Mouse (Mus musculus): ENCODE measurements around the gene Fat1. TPM values are rescaled to one million over a fixed set of nuclear protein-coding genes. Genes with fewer than 3 reads are reported as not detected.

Gene Fat1
- 0.05 TPM in 1 of 2 replicates, not detected in the other for total RNA-seq (2017)

GRCm38 (mm10) chr8:44934850-44935497 is at the start of gene Fat1:
Gene Fat1 (plus strand): TSS chr8:44935447.
- peak; percentile 19 for ATAC-seq (replicated peaks; ENCODE audit: low read depth, poor library complexity, severe bottlenecking)

- ATAC-seq (replicated peaks; ENCODE audit: low read depth, poor library complexity, severe bottlenecking), result no peak
These were observed 40.6 kb upstream of the Fat1 start for GRCm38 (mm10) chr8:44894626-44895025.

- ATAC-seq (replicated peaks; ENCODE audit: low read depth, poor library complexity, severe bottlenecking), result no peak
These were observed 35.7 kb upstream of the Fat1 start for GRCm38 (mm10) chr8:44899575-44899991.

- ATAC-seq (replicated peaks; ENCODE audit: low read depth, poor library complexity, severe bottlenecking), result no peak
These were observed 23.9 kb upstream of the Fat1 start for GRCm38 (mm10) chr8:44911126-44911903.

- no peak for ATAC-seq (replicated peaks; ENCODE audit: low read depth, poor library complexity, severe bottlenecking)
These were observed 15.7 kb upstream of the Fat1 start for GRCm38 (mm10) chr8:44919487-44920082.

- no peak for ATAC-seq (replicated peaks; ENCODE audit: low read depth, poor library complexity, severe bottlenecking)
These were observed 14.7 kb upstream of the Fat1 start for GRCm38 (mm10) chr8:44920379-44921032.

- no peak for ATAC-seq (replicated peaks; ENCODE audit: low read depth, poor library complexity, severe bottlenecking)
These were observed 10.3 kb upstream of the Fat1 start for GRCm38 (mm10) chr8:44924995-44925394.

GRCm38 (mm10) chr8:44930058-44930457 is 5.2 kb upstream of the Fat1 start:
- no peak for ATAC-seq (replicated peaks; ENCODE audit: low read depth, poor library complexity, severe bottlenecking)

GRCm38 (mm10) chr8:44932546-44933342 is 2.5 kb upstream of the Fat1 start:
- no peak for ATAC-seq (replicated peaks; ENCODE audit: low read depth, poor library complexity, severe bottlenecking)

- no peak for ATAC-seq (replicated peaks; ENCODE audit: low read depth, poor library complexity, severe bottlenecking)
These were observed 1.8 kb upstream of the Fat1 start for GRCm38 (mm10) chr8:44933478-44933877.

- ATAC-seq (replicated peaks; ENCODE audit: low read depth, poor library complexity, severe bottlenecking), result no peak
These were observed 831 bp upstream of the Fat1 start for GRCm38 (mm10) chr8:44934416-44934815.

- ATAC-seq (replicated peaks; ENCODE audit: low read depth, poor library complexity, severe bottlenecking), result peak; percentile 86
These were observed 494 bp downstream of the Fat1 start for GRCm38 (mm10) chr8:44935741-44936140.

- no peak for ATAC-seq (replicated peaks; ENCODE audit: low read depth, poor library complexity, severe bottlenecking)
These were observed 1.3 kb downstream of the Fat1 start for GRCm38 (mm10) chr8:44936481-44936961.

GRCm38 (mm10) chr8:44937141-44937825 is 2.0 kb downstream of the Fat1 start:
- ATAC-seq (replicated peaks; ENCODE audit: low read depth, poor library complexity, severe bottlenecking), result no peak

GRCm38 (mm10) chr8:44937905-44938642 is 2.8 kb downstream of the Fat1 start:
- ATAC-seq (replicated peaks; ENCODE audit: low read depth, poor library complexity, severe bottlenecking), result peak; percentile 71

- ATAC-seq (replicated peaks; ENCODE audit: low read depth, poor library complexity, severe bottlenecking), result no peak
These were observed 3.4 kb downstream of the Fat1 start for GRCm38 (mm10) chr8:44938643-44938979.

GRCm38 (mm10) chr8:44945577-44945976 is 10.3 kb downstream of the Fat1 start:
- ATAC-seq (replicated peaks; ENCODE audit: low read depth, poor library complexity, severe bottlenecking), result no peak

GRCm38 (mm10) chr8:44948597-44948996 is 13.3 kb downstream of the Fat1 start:
- ATAC-seq (replicated peaks; ENCODE audit: low read depth, poor library complexity, severe bottlenecking), result no peak

GRCm38 (mm10) chr8:44960455-44960854 is 25.2 kb downstream of the Fat1 start:
- ATAC-seq (replicated peaks; ENCODE audit: low read depth, poor library complexity, severe bottlenecking), result no peak
